In genomic region chr7:44525126-44525832, GRCm38 (mm10) we compare ENCODE assay signal across 8 mouse cellular contexts. TPM values are rescaled to one million over a fixed set of nuclear protein-coding genes. Genes with fewer than 3 reads are reported as not detected.
DNase-seq lines count a peak whose midpoint lies in the region; ATAC-seq lines count a peak whose summit lies in the region.

No protein-coding gene starts in this region.

- H3K9ac ChIP-seq in embryonic facial prominence, embryonic 11.5 days (replicated peaks; ENCODE audit: low read length): peak overlapping the region; percentile 25; the same call in 1 of the 2 replicates
- peak overlapping the region; percentile 70 for H3K9ac ChIP-seq in heart, embryonic 14.5 days (ENCODE audit: low read length)
- H3K9ac ChIP-seq in kidney, embryonic 16.5 days (replicated peaks; ENCODE audit: low read length): peak overlapping the region; percentile 33

- no peaks in the 10 kb centered on the region for H3K36me3 ChIP-seq in embryonic facial prominence, embryonic 11.5 days (replicated peaks; ENCODE audit: control insufficient read depth, insufficient read depth, low read depth, low read length)
- no peaks in the 10 kb centered on the region for H3K36me3 ChIP-seq in heart, embryonic 14.5 days (ENCODE audit: control insufficient read depth, insufficient read depth, low read length)
- H3K36me3 ChIP-seq in kidney, embryonic 16.5 days (ENCODE audit: insufficient read depth, low read length): no peaks in the 10 kb centered on the region

- no peak overlapping the region for H3K4me3 ChIP-seq in embryonic facial prominence, embryonic 11.5 days (ENCODE audit: low read depth, low read length)
- H3K4me3 ChIP-seq in heart, embryonic 14.5 days (ENCODE audit: control insufficient read depth in 1 of 2, insufficient read depth in 1 of 2, low read depth in 1 of 2, low read length in 2 of 2): peak overlapping the region in 1 of 2 experiments; percentile 2; a peak in 2 of 4 replicates
- peak overlapping the region; percentile 10; the same call in 1 of the 2 replicates for H3K4me3 ChIP-seq in kidney, embryonic 16.5 days (ENCODE audit: low read length)

- WGBS in embryonic facial prominence, embryonic 11.5 days: 12% methylated on average over 21 of the region's 22 CpGs
- WGBS in heart, embryonic 14.5 days: 12% methylated on average over 22 of the region's 22 CpGs
- WGBS in kidney, embryonic 16.5 days: 15% methylated on average over 22 of the region's 22 CpGs

- H3K27me3 ChIP-seq in embryonic facial prominence, embryonic 11.5 days (ENCODE audit: control insufficient read depth, insufficient read depth, low read length): peaks cover 27% of the 10 kb centered on the region
- H3K27me3 ChIP-seq in heart, embryonic 14.5 days (ENCODE audit: control insufficient read depth, insufficient read depth, low read length): peaks cover 61% of the 10 kb centered on the region
- peaks cover 23% of the 10 kb centered on the region; the same call in 1 of the 2 replicates for H3K27me3 ChIP-seq in kidney, embryonic 16.5 days (ENCODE audit: insufficient read depth, low read length)

- H3K4me2 ChIP-seq in embryonic facial prominence, embryonic 11.5 days (ENCODE audit: low read depth, low read length): no peak overlapping the region
- H3K4me2 ChIP-seq in heart, embryonic 14.5 days (ENCODE audit: low read length): peak overlapping the region; percentile 57
- peak overlapping the region; percentile 38 for H3K4me2 ChIP-seq in kidney, embryonic 16.5 days (replicated peaks; ENCODE audit: low read depth, low read length)

- peaks cover 2% of the 10 kb centered on the region; the same call in 1 of the 2 replicates for H3K4me1 ChIP-seq in embryonic facial prominence, embryonic 11.5 days (ENCODE audit: control insufficient read depth, insufficient read depth, low read length)
- H3K4me1 ChIP-seq in heart, embryonic 14.5 days (ENCODE audit: control insufficient read depth in 2 of 2, insufficient read depth in 2 of 2, low read length in 2 of 2): peaks cover 17 to 20% of the 10 kb centered on the region in 2 experiments
- H3K4me1 ChIP-seq in kidney, embryonic 16.5 days (ENCODE audit: insufficient read depth, low read length): peaks cover 16% of the 10 kb centered on the region; the same call in 1 of the 2 replicates

- H3K9me3 ChIP-seq in embryonic facial prominence, embryonic 11.5 days (replicated peaks; ENCODE audit: control insufficient read depth, low read length): no peaks in the 10 kb centered on the region
- H3K9me3 ChIP-seq in heart, embryonic 14.5 days (ENCODE audit: control insufficient read depth, low read length): no peaks in the 10 kb centered on the region
- no peaks in the 10 kb centered on the region for H3K9me3 ChIP-seq in kidney, embryonic 16.5 days (ENCODE audit: low read length)

- H3K27ac ChIP-seq in embryonic facial prominence, embryonic 11.5 days (replicated peaks; ENCODE audit: low read depth, low read length): no peak overlapping the region
- peak overlapping the region in 1 of 2 experiments; percentile 24; a peak in 1 of 4 replicates for H3K27ac ChIP-seq in heart, embryonic 14.5 days (replicated peaks in 1 of 2; ENCODE audit: control insufficient read depth in 1 of 2, insufficient read depth in 1 of 2, low read depth in 2 of 2, low read length in 2 of 2)
- no peak overlapping the region for H3K27ac ChIP-seq in kidney, embryonic 16.5 days (ENCODE audit: low read length)

- peak; percentile 24 for DNase-seq in A20 (ENCODE audit: low read depth, low spot score)
- peak; percentile 88 for DNase-seq in Muller cell, postnatal 12 days (ENCODE audit: inconsistent ontology term)
- DNase-seq in embryonic facial prominence, embryonic 11.5 days (ENCODE audit: low spot score): no peak
- peak; percentile 89 for DNase-seq in lung, postnatal 14 days
- DNase-seq in testis, postnatal 10 days (ENCODE audit: low spot score): peak; percentile 89

- ATAC-seq in embryonic facial prominence, embryonic 11.5 days (replicated peaks; ENCODE audit: insufficient number of reproducible peaks, low FRiP score, low TSS enrichment, low read depth): no peak
- ATAC-seq in heart, embryonic 14.5 days (ENCODE audit: insufficient number of reproducible peaks, insufficient read depth, low FRiP score, low read depth): peak; percentile 66
- peak; percentile 32; the same call in 1 of the 2 replicates for ATAC-seq in kidney, embryonic 16.5 days (ENCODE audit: low FRiP score, low TSS enrichment)
- ATAC-seq in CD4-positive, CD25-positive, alpha-beta regulatory T cell, adult 4 months: no peak

RNA-seq across cellular contexts. Expression of gene Mybpc2, which starts 0.8 kb away (rescaled TPM):
- 0.07 TPM in 1 of 2 replicates, not detected in the other for polyA plus RNA-seq in embryonic facial prominence, embryonic 11.5 days (2014; fragmentation: Nextera tagmentation; extraction: Ambion mirVana)
- polyA plus RNA-seq in heart, embryonic 14.5 days (2014; fragmentation: Nextera tagmentation; extraction: Ambion mirVana): 2.3 and 3.3 TPM in 2 replicates
- polyA plus RNA-seq in kidney, embryonic 16.5 days (2015; fragmentation: Nextera tagmentation; extraction: Ambion mirVana): 0.12 and 0.14 TPM in 2 replicates
- polyA plus RNA-seq in CD4-positive, CD25-positive, alpha-beta regulatory T cell, adult 4 months (2017; shearing (Covaris generic)): not detected

RNA-seq across cellular contexts. Expression of gene Spib, which starts 6.6 kb away (rescaled TPM):
- polyA plus RNA-seq in embryonic facial prominence, embryonic 11.5 days (2014; fragmentation: Nextera tagmentation; extraction: Ambion mirVana): not detected in 2 replicates
- not detected in 2 replicates for polyA plus RNA-seq in heart, embryonic 14.5 days (2014; fragmentation: Nextera tagmentation; extraction: Ambion mirVana)
- 0.10 and 0.11 TPM in 2 replicates for polyA plus RNA-seq in kidney, embryonic 16.5 days (2015; fragmentation: Nextera tagmentation; extraction: Ambion mirVana)
- polyA plus RNA-seq in CD4-positive, CD25-positive, alpha-beta regulatory T cell, adult 4 months (2017; shearing (Covaris generic)): 1 to 10 TPM in 1 of 2 experiments, under 1 TPM in 1; 0.11 to 4.2 TPM

RNA-seq across cellular contexts. Expression of gene Pold1, which starts 23.4 kb away (rescaled TPM):
- 56.3 and 61.4 TPM in 2 replicates for polyA plus RNA-seq in embryonic facial prominence, embryonic 11.5 days (2014; fragmentation: Nextera tagmentation; extraction: Ambion mirVana)
- polyA plus RNA-seq in heart, embryonic 14.5 days (2014; fragmentation: Nextera tagmentation; extraction: Ambion mirVana): 28.6 and 29.2 TPM in 2 replicates
- polyA plus RNA-seq in kidney, embryonic 16.5 days (2015; fragmentation: Nextera tagmentation; extraction: Ambion mirVana): 105 and 107 TPM in 2 replicates
- polyA plus RNA-seq in CD4-positive, CD25-positive, alpha-beta regulatory T cell, adult 4 months (2017; shearing (Covaris generic)): 10 to 100 TPM; 18.4 to 45.5 TPM

RNA-seq across cellular contexts. Expression of gene Nr1h2, which starts 28.5 kb away (rescaled TPM):
- polyA plus RNA-seq in embryonic facial prominence, embryonic 11.5 days (2014; fragmentation: Nextera tagmentation; extraction: Ambion mirVana): 63.7 and 69.6 TPM in 2 replicates
- 53.3 and 57.8 TPM in 2 replicates for polyA plus RNA-seq in heart, embryonic 14.5 days (2014; fragmentation: Nextera tagmentation; extraction: Ambion mirVana)
- polyA plus RNA-seq in kidney, embryonic 16.5 days (2015; fragmentation: Nextera tagmentation; extraction: Ambion mirVana): 93.1 and 94.3 TPM in 2 replicates
- 10 to 100 TPM; 42.2 to 57.7 TPM for polyA plus RNA-seq in CD4-positive, CD25-positive, alpha-beta regulatory T cell, adult 4 months (2017; shearing (Covaris generic))

RNA-seq across cellular contexts. Expression of gene Fam71e1, which starts 28.9 kb away (rescaled TPM):
- 10.8 and 11.2 TPM in 2 replicates for polyA plus RNA-seq in embryonic facial prominence, embryonic 11.5 days (2014; fragmentation: Nextera tagmentation; extraction: Ambion mirVana)
- polyA plus RNA-seq in heart, embryonic 14.5 days (2014; fragmentation: Nextera tagmentation; extraction: Ambion mirVana): 8.7 and 9.2 TPM in 2 replicates
- 15.4 and 17.8 TPM in 2 replicates for polyA plus RNA-seq in kidney, embryonic 16.5 days (2015; fragmentation: Nextera tagmentation; extraction: Ambion mirVana)
- 1 to 10 TPM; 3.9 to 5.4 TPM for polyA plus RNA-seq in CD4-positive, CD25-positive, alpha-beta regulatory T cell, adult 4 months (2017; shearing (Covaris generic))

Comparison
In these comparisons a context has a peak if more than half of its experiments do, and no peak if none do; other contexts are left out.
1. ATAC-seq: peak in heart, embryonic 14.5 days (single experiment) and kidney, embryonic 16.5 days (single experiment); none in embryonic facial prominence, embryonic 11.5 days (single experiment) and CD4-positive, CD25-positive, alpha-beta regulatory T cell, adult 4 months (single experiment).
2. Peak in every context shown above with its lines, with median percentiles within 50 percentile points of each other: H3K9ac ChIP-seq.